ENCODE assay signal across 25 mouse cellular contexts in the genomic region with DNA sequence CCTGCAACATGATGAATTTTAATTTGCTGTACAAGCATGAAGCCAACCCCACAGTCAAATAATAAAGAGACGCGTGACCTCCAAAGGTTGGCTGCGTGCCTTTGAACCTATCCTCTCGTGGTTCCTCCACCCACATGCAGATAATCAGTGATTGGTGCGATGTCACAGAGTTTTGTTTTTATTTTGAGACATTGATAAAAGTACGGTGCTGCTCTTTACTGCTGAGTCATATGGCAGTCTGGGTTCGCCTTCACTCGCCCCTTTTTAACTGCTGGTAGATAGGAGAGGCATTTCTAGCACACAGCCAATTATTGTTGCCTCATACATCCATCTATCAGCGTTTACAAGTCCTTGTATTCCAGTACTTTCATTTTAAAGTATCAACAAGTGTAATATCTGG. TPM values are rescaled to one million over a fixed set of nuclear protein-coding genes. Genes with fewer than 3 reads are reported as not detected.
A peak's percentile ranks its signal among the peaks of the same experiment; 100 is the strongest.
DNase-seq lines count a peak whose midpoint lies in the region; ATAC-seq lines count a peak whose summit lies in the region.
"Had no signal": no experiment of that assay in that cellular context is flagged by ENCODE, and none has a peak within 500 bp of the region (broad histone marks: within the 10 kb centered on the region; RNA-seq: fewer than 3 reads in every experiment).

No protein-coding gene starts in this region.

- H3K4me3 ChIP-seq in heart, embryonic 12.5 days = no peak overlapping the region
- H3K4me3 ChIP-seq: erythroblast, embryonic 14.5 days; hindbrain, embryonic 10.5 days; hindbrain, embryonic 15.5 days; kidney, embryonic 15.5 days; left cerebral cortex, adult 2 months; limb, embryonic 12.5 days; liver, embryonic 15.5 days; lung, embryonic 15.5 days had no signal

- no peaks in the 10 kb centered on the region for H3K27me3 ChIP-seq in heart, embryonic 12.5 days (replicated peaks)
- H3K27me3 ChIP-seq: hindbrain, embryonic 15.5 days; kidney, embryonic 15.5 days; limb, embryonic 12.5 days; liver, embryonic 15.5 days; lung, embryonic 15.5 days had no signal

- WGBS in heart, embryonic 12.5 days = 60% methylated on average over 9 of the region's 9 CpGs

- peak; percentile 50 for DNase-seq in adrenal gland, adult 2 months
- no peak for DNase-seq in adrenal gland, postnatal 4 days (ENCODE audit: low spot score in 2 of 2)
- peak; percentile 29 for DNase-seq in heart, adult 8-10 months (ENCODE audit: low spot score)
- peak; percentile 32 for DNase-seq in adrenal gland, postnatal 25 days
- DNase-seq in cerebellum, adult 9-11 months = no peak
- DNase-seq: cerebellum, adult 18-20 months; cerebellum, postnatal 14 days; kidney, adult 11 months; kidney, postnatal 25 days; thymus, postnatal 4 days had no signal

- no peak for ATAC-seq in heart, embryonic 12.5 days (ENCODE audit: insufficient number of reproducible peaks, low FRiP score)
- peak; percentile 32 for ATAC-seq in CD4-positive, CD25-positive, alpha-beta regulatory T cell, adult 4 months
- ATAC-seq: forebrain, embryonic 16.5 days; inflammation-experienced regulatory T-cells, adult 6 months; midbrain, embryonic 16.5 days had no signal

- H3K4me1 ChIP-seq in heart, embryonic 12.5 days (replicated peaks) = 0 out of 2 replicates have a peak, but pooled peaks cover 3% of the 10 kb centered on the region
- H3K4me1 ChIP-seq: hindbrain, embryonic 10.5 days; hindbrain, embryonic 15.5 days; kidney, embryonic 15.5 days; limb, embryonic 12.5 days; liver, embryonic 15.5 days had no signal

- H3K9ac ChIP-seq in heart, embryonic 12.5 days = no peak overlapping the region
- H3K9ac ChIP-seq: hindbrain, embryonic 15.5 days; kidney, embryonic 15.5 days; limb, embryonic 12.5 days; liver, embryonic 15.5 days; lung, embryonic 15.5 days had no signal

- no peak overlapping the region for H3K4me2 ChIP-seq in heart, embryonic 12.5 days
- H3K4me2 ChIP-seq: hindbrain, embryonic 15.5 days; kidney, embryonic 15.5 days; limb, embryonic 12.5 days; liver, embryonic 15.5 days; lung, embryonic 15.5 days; midbrain, embryonic 11.5 days had no signal

- no peaks in the 10 kb centered on the region for H3K9me3 ChIP-seq in heart, embryonic 12.5 days (replicated peaks)
- H3K9me3 ChIP-seq: hindbrain, embryonic 10.5 days; hindbrain, embryonic 15.5 days; kidney, embryonic 15.5 days; limb, embryonic 12.5 days; liver, embryonic 15.5 days; lung, embryonic 15.5 days had no signal

- no peak overlapping the region for H3K27ac ChIP-seq in heart, embryonic 12.5 days (ENCODE audit: poor library complexity, severe bottlenecking)
- H3K27ac ChIP-seq: hindbrain, embryonic 10.5 days; hindbrain, embryonic 15.5 days; kidney, embryonic 15.5 days; left cerebral cortex, adult 2 months; limb, embryonic 12.5 days; liver, embryonic 15.5 days; lung, embryonic 15.5 days had no signal

- no peaks in the 10 kb centered on the region for H3K36me3 ChIP-seq in heart, embryonic 12.5 days
- H3K36me3 ChIP-seq: hindbrain, embryonic 10.5 days; hindbrain, embryonic 15.5 days; kidney, embryonic 15.5 days; limb, embryonic 12.5 days; liver, embryonic 15.5 days; lung, embryonic 15.5 days had no signal

RNA-seq across cellular contexts. Expression of a gene that starts 34.0 kb away (rescaled TPM):
- 1 to 10 TPM; 1.8 to 2.2 TPM for total RNA-seq in adrenal gland, adult 2 months (2021)
- polyA plus RNA-seq in adrenal gland, adult 2 months (2012; rRNA removed) = 0.47 and 0.56 TPM in 2 replicates
- total RNA-seq in adrenal gland, postnatal 4 days (2021) = 10 to 100 TPM in 1 of 2 experiments, 1 to 10 TPM in 1; 7.4 to 10.1 TPM
- total RNA-seq in heart, adult 8-10 months (2022) = 10 to 100 TPM; 21.7 to 29.7 (median 23.7) TPM
- 0.66 and 0.74 TPM in 2 replicates for polyA plus RNA-seq in heart, embryonic 12.5 days (2016; fragmentation: Nextera tagmentation; extraction: Ambion mirVana)
- polyA plus RNA-seq in CD4-positive, CD25-positive, alpha-beta regulatory T cell, adult 4 months (2017; shearing (Covaris generic)) = 1 to 10 TPM; 2.4 to 3.3 TPM
- total RNA-seq in adrenal gland, postnatal 25 days (2021) = 2.3 and 4.1 TPM in 2 replicates
- total RNA-seq: megakaryocyte, adult 5-6 weeks had no signal
- polyA plus RNA-seq: erythroblast, embryonic 14.5 days had no signal

Comparison
In these comparisons a context has a peak if more than half of its experiments do, and no peak if none do; other contexts are left out.
1. DNase-seq: peak in adrenal gland, adult 2 months (single experiment), heart, adult 8-10 months (single experiment) and adrenal gland, postnatal 25 days (single experiment); none in adrenal gland, postnatal 4 days (0 of 2) and cerebellum, adult 9-11 months (single experiment).